Comparison of ENCODE assay signal across 8 mouse cellular contexts in the genomic region with DNA sequence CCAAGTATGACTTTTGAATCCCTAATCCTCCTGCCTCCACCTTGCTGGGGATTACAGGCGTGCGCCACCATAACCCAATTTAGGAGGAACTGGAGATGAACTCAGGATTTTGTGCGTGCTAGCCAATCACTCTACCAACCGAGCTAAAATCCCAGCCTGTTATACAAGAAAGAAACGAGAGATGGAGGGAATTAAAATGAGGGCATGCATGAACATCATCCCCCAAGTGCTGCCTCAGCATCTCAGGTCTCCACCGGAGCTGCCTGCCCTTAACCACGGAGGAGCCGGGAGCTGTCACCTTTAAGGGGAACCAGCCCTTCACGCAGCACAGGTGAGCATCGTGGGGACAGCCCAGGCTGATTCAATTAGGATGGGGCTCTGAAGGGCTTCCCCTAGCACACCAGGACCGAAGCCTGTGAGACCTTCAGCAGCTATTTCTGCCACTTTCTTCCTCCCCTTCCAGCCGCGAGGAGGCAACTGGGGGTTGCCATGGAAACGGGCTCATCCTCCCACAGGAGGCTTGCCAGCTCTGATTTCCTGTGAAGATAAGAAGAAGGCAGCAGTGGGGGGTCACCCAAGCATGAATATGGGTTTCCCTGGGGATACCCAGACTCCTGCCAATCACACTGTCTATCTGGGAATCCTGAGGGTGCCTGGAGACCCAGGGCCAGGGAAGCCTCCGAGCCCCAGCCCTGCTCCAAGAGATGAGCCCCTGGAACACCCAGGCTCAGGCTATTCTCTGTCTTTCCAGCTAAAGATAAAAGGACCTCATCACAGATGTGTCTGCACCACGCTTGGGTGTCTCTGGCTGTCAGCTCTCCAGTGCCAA. TPM values are rescaled to one million over a fixed set of nuclear protein-coding genes. Genes with fewer than 3 reads are reported as not detected.
DNase-seq lines count a peak whose midpoint lies in the region; TF ChIP-seq lines count a peak whose summit lies in the region.

No protein-coding gene starts in this region.

- no peaks in the 10 kb centered on the region for H3K36me3 ChIP-seq in MEL (ENCODE audit: control insufficient read depth in 1 of 2, insufficient read depth in 2 of 2, low read length in 2 of 2)

- no peak for TF ChIP-seq POLR2A in MEL (IDR thresholded peaks at IDR 0.05; ENCODE audit: control insufficient read depth in 1 of 2, insufficient read depth in 1 of 2, low read depth in 1 of 2, low read length in 2 of 2, poor library complexity in 1 of 2)

- H3K9ac ChIP-seq in MEL (ENCODE audit: control insufficient read depth, low read depth, low read length, poor library complexity, severe bottlenecking): no peak overlapping the region

- no peaks in the 10 kb centered on the region for H3K79me2 ChIP-seq in MEL (ENCODE audit: control insufficient read depth, insufficient read depth, low read length, poor library complexity)

- DNase-seq in MEL (ENCODE audit: low read depth, low spot score): peak; percentile 17
- peak; percentile 20 for DNase-seq in embryo, embryonic 9.5 days (ENCODE audit: extremely low spot score)
- DNase-seq in induced T-regulatory cell, adult 2 months (ENCODE audit: low read depth): peak; percentile 30
- DNase-seq in left cerebral cortex, postnatal 25 days (ENCODE audit: low spot score in 2 of 2): peak; percentile 91 to 97
- peak; percentile 84 to 90 for DNase-seq in right cerebral cortex, postnatal 36 days (ENCODE audit: low spot score in 2 of 2)
- DNase-seq in gastrocnemius, postnatal 10 days: no peak
- no peak for DNase-seq in c-Kit-positive CD71-positive TER-119-positive erythroid progenitor cells, embryonic 14.5 days (ENCODE audit: low spot score)
- no peak for DNase-seq in urinary bladder, adult 18-20 months (ENCODE audit: low spot score in 2 of 2)

- no peak overlapping the region for H3K4me3 ChIP-seq in MEL (ENCODE audit: control insufficient read depth in 1 of 2, insufficient read depth in 1 of 2, low read depth in 2 of 2, low read length in 2 of 2)

- no peak for TF ChIP-seq EP300 in MEL (IDR thresholded peaks at IDR 0.05; ENCODE audit: low read depth in 1 of 2, low read length in 2 of 2)

- no peaks in the 10 kb centered on the region for H3K9me3 ChIP-seq in MEL (replicated peaks; ENCODE audit: insufficient read depth, low read length)

- no peak overlapping the region for H3K27ac ChIP-seq in MEL (ENCODE audit: control insufficient read depth, low read depth, low read length)

- no peak for TF ChIP-seq RAD21 in MEL (IDR thresholded peaks at IDR 0.05; ENCODE audit: low read depth, low read length)

- intact Hi-C loops in left cerebral cortex, postnatal 25 days (cut with DNase I): loop anchor here (5.0 kb wide), 1 partner anchor 129 kb away; no protein-coding TSS in a partner anchor

- no peak for TF ChIP-seq CTCF in MEL (IDR thresholded peaks at IDR 0.05 in 2 of 3, conservative IDR thresholded peaks at IDR 0.05 in 1 of 3; ENCODE audit: control insufficient read depth in 1 of 3, insufficient read depth in 1 of 3, low read depth in 2 of 3, low read length in 3 of 3, poor library complexity in 1 of 3, severe bottlenecking in 1 of 3)

- no peaks in the 10 kb centered on the region for H3K27me3 ChIP-seq in MEL (ENCODE audit: control insufficient read depth in 1 of 2, insufficient read depth in 2 of 2, low read length in 2 of 2)

- no peaks in the 10 kb centered on the region for H3K4me1 ChIP-seq in MEL (ENCODE audit: control insufficient read depth in 1 of 2, insufficient read depth in 2 of 2, low read length in 2 of 2)

TF ChIP-seq in MEL, 35 proteins besides CTCF, POLR2A, EP300 and RAD21:
- TF ChIP-seq BHLHE40 (IDR thresholded peaks at IDR 0.05; ENCODE audit: borderline replicate concordance, low read depth, low read length) (no peak), GATA1 (IDR thresholded peaks at IDR 0.05; ENCODE audit: low read depth, low read length) (0 out of 2 replicates have a peak, but pooled peaks have one; percentile 7), GABPA (IDR thresholded peaks at IDR 0.05; ENCODE audit: low read depth, low read length) (no peak)

RNA-seq across cellular contexts. Expression of a gene that starts 11.7 kb away (rescaled TPM):
- 0.39 and 0.69 TPM in 2 replicates for total RNA-seq in MEL (2012; rRNA removed)
- 1 to 10 TPM in 1 of 2 experiments, not detected in 1; 3.6 TPM for polyA plus RNA-seq in MEL (2012; ENCODE audit: insufficient read depth in 1 of 2, insufficient read length in 2 of 2, low read depth in 1 of 2, low replicate concordance in 2 of 2, missing spikeins in 1 of 2)
- 100 to 1,000 TPM; 192 to 207 TPM for total RNA-seq in left cerebral cortex, postnatal 25 days (2021)
- total RNA-seq in gastrocnemius, postnatal 10 days (2021): 10 to 100 TPM; 35.0 to 35.2 TPM

RNA-seq across cellular contexts. Expression of a gene that starts 38.7 kb away (rescaled TPM):
- total RNA-seq in MEL (2012; rRNA removed): 7.3 and 7.6 TPM in 2 replicates
- 10 to 100 TPM in 1 of 2 experiments, not detected in 1; 12.7 TPM for polyA plus RNA-seq in MEL (2012; ENCODE audit: insufficient read depth in 1 of 2, insufficient read length in 2 of 2, low read depth in 1 of 2, low replicate concordance in 2 of 2, missing spikeins in 1 of 2)
- 1 to 10 TPM; 1.6 to 2.7 TPM for total RNA-seq in left cerebral cortex, postnatal 25 days (2021)
- 10 to 100 TPM; 13.7 to 17.8 TPM for total RNA-seq in gastrocnemius, postnatal 10 days (2021)

Comparison
In these comparisons a context has a peak if more than half of its experiments do, and no peak if none do; other contexts are left out.
1. DNase-seq: peak in MEL (single experiment), embryo, embryonic 9.5 days (single experiment), induced T-regulatory cell, adult 2 months (single experiment), left cerebral cortex, postnatal 25 days (2 of 2) and right cerebral cortex, postnatal 36 days (2 of 2); none in gastrocnemius, postnatal 10 days (single experiment), c-Kit-positive CD71-positive TER-119-positive erythroid progenitor cells, embryonic 14.5 days (single experiment) and urinary bladder, adult 18-20 months (0 of 2).
2. RNA of a gene that starts 11.7 kb away (total RNA-seq): 192 to 207 TPM in left cerebral cortex, postnatal 25 days and 35.0 to 35.2 TPM in gastrocnemius, postnatal 10 days; 0.39 to 0.69 TPM in MEL; every median in the first group is over 10 times any median in the second.